In the genomic region with DNA sequence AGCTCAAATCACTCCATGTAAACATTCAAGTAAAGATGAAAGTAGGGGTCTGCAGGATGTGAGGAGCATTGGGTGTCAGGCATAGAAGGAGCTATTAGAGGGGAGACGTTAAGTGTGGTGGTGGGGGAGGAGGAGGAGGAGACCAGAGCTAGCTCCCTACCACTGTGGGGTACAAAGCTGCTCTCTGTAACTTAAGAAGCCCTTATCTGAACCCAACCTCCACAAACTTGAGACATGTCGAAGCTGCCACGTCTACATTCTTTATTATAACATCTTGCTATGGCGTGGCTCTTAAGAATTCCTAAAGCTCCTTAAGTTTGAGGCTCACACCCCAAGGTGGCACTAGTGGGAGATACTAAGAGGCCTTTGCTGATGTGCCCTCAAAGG, we compare ENCODE assay signal across 8 mouse cellular contexts. TPM values are rescaled to one million over a fixed set of nuclear protein-coding genes. Genes with fewer than 3 reads are reported as not detected.
DNase-seq lines count a peak whose midpoint lies in the region; ATAC-seq and TF ChIP-seq lines count a peak whose summit lies in the region.
"Had no signal": no experiment of that assay in that cellular context is flagged by ENCODE, and none has a peak within 500 bp of the region (broad histone marks: within the 10 kb centered on the region; RNA-seq: fewer than 3 reads in every experiment).

No protein-coding gene starts in this region.

- peaks cover 36% of the 10 kb centered on the region for H3K4me1 ChIP-seq in hindbrain, embryonic 12.5 days
- H3K4me1 ChIP-seq in hindbrain, embryonic 14.5 days (replicated peaks; ENCODE audit: control insufficient read depth, insufficient read depth, low read length) = peaks cover 13% of the 10 kb centered on the region
- peaks cover 12 to 23% of the 10 kb centered on the region in 2 experiments for H3K4me1 ChIP-seq in MEL (ENCODE audit: control insufficient read depth in 1 of 2, insufficient read depth in 2 of 2, low read length in 2 of 2)
- H3K4me1 ChIP-seq in limb, embryonic 12.5 days (replicated peaks) = peaks cover 50% of the 10 kb centered on the region
- no peaks in the 10 kb centered on the region for H3K4me1 ChIP-seq in forebrain, postnatal 0 days (ENCODE audit: insufficient read depth)

- no peak for TF ChIP-seq EP300 in MEL (IDR thresholded peaks at IDR 0.05; ENCODE audit: low read depth in 1 of 2, low read length in 2 of 2)

- H3K9me3 ChIP-seq in hindbrain, embryonic 12.5 days (replicated peaks) = no peaks in the 10 kb centered on the region
- H3K9me3 ChIP-seq in hindbrain, embryonic 14.5 days (ENCODE audit: control insufficient read depth, low read length) = no peaks in the 10 kb centered on the region
- H3K9me3 ChIP-seq in MEL (replicated peaks; ENCODE audit: insufficient read depth, low read length) = no peaks in the 10 kb centered on the region
- H3K9me3 ChIP-seq in limb, embryonic 12.5 days = no peaks in the 10 kb centered on the region
- H3K9me3 ChIP-seq in forebrain, postnatal 0 days (ENCODE audit: low read length) = no peaks in the 10 kb centered on the region

- intact Hi-C loops in left cerebral cortex, postnatal 10 days (cut with DNase I) = no loop called here

- DNase-seq in hindbrain, embryonic 14.5 days (ENCODE audit: low spot score) = no peak
- peak; percentile 21 for DNase-seq in 3T3-L1 (ENCODE audit: low read depth, low spot score)
- DNase-seq in MEL (ENCODE audit: low read depth, low spot score) = peak; percentile 25
- DNase-seq in left cerebral cortex, postnatal 10 days (ENCODE audit: extremely low spot score in 1 of 2, low spot score in 2 of 2) = no peak
- no peak for DNase-seq in forebrain, postnatal 0 days
- DNase-seq: kidney, postnatal 25 days had no signal

- no peak overlapping the region for H3K4me3 ChIP-seq in hindbrain, embryonic 12.5 days
- H3K4me3 ChIP-seq in hindbrain, embryonic 14.5 days (replicated peaks; ENCODE audit: low read length) = no peak overlapping the region
- H3K4me3 ChIP-seq in MEL (ENCODE audit: control insufficient read depth in 1 of 2, insufficient read depth in 1 of 2, low read depth in 2 of 2, low read length in 2 of 2) = no peak overlapping the region
- H3K4me3 ChIP-seq in limb, embryonic 12.5 days (replicated peaks) = no peak overlapping the region
- no peak overlapping the region for H3K4me3 ChIP-seq in forebrain, postnatal 0 days (ENCODE audit: low read depth, low read length)

- no peak for TF ChIP-seq RAD21 in MEL (IDR thresholded peaks at IDR 0.05; ENCODE audit: low read depth, low read length)

- WGBS in hindbrain, embryonic 12.5 days = 29% methylated on average over 4 of the region's 4 CpGs
- 52% methylated on average over 4 of the region's 4 CpGs for WGBS in hindbrain, embryonic 14.5 days
- WGBS in limb, embryonic 12.5 days = 12% methylated on average over 4 of the region's 4 CpGs
- WGBS in forebrain, postnatal 0 days = 53% methylated on average over 4 of the region's 4 CpGs

- no peaks in the 10 kb centered on the region for H3K79me2 ChIP-seq in MEL (ENCODE audit: control insufficient read depth, insufficient read depth, low read length, poor library complexity)

- no peak overlapping the region for H3K4me2 ChIP-seq in hindbrain, embryonic 12.5 days (replicated peaks)
- no peak overlapping the region for H3K4me2 ChIP-seq in hindbrain, embryonic 14.5 days (replicated peaks)
- 0 out of 2 replicates have a peak overlapping the region, but pooled peaks have one; percentile 8 for H3K4me2 ChIP-seq in limb, embryonic 12.5 days
- no peak overlapping the region for H3K4me2 ChIP-seq in forebrain, postnatal 0 days (ENCODE audit: low read depth)

- H3K9ac ChIP-seq in hindbrain, embryonic 12.5 days = no peak overlapping the region
- no peak overlapping the region for H3K9ac ChIP-seq in hindbrain, embryonic 14.5 days
- H3K9ac ChIP-seq in MEL (ENCODE audit: control insufficient read depth, low read depth, low read length, poor library complexity, severe bottlenecking) = no peak overlapping the region
- no peak overlapping the region for H3K9ac ChIP-seq in limb, embryonic 12.5 days (replicated peaks)
- no peak overlapping the region for H3K9ac ChIP-seq in forebrain, postnatal 0 days

- H3K27ac ChIP-seq in hindbrain, embryonic 12.5 days = peak overlapping the region; percentile 77
- no peak overlapping the region for H3K27ac ChIP-seq in hindbrain, embryonic 14.5 days
- no peak overlapping the region for H3K27ac ChIP-seq in MEL (ENCODE audit: control insufficient read depth, low read depth, low read length)
- peak overlapping the region; percentile 95 for H3K27ac ChIP-seq in limb, embryonic 12.5 days
- no peak overlapping the region for H3K27ac ChIP-seq in forebrain, postnatal 0 days (ENCODE audit: low read depth, low read length)

- no peak for TF ChIP-seq CTCF in MEL (IDR thresholded peaks at IDR 0.05 in 2 of 3, conservative IDR thresholded peaks at IDR 0.05 in 1 of 3; ENCODE audit: control insufficient read depth in 1 of 3, insufficient read depth in 1 of 3, low read depth in 2 of 3, low read length in 3 of 3, poor library complexity in 1 of 3, severe bottlenecking in 1 of 3)
- no peak for TF ChIP-seq CTCF in forebrain, postnatal 0 days (IDR thresholded peaks at IDR 0.05; ENCODE audit: low read depth)

- H3K36me3 ChIP-seq in hindbrain, embryonic 12.5 days = no peaks in the 10 kb centered on the region
- no peaks in the 10 kb centered on the region for H3K36me3 ChIP-seq in hindbrain, embryonic 14.5 days (replicated peaks; ENCODE audit: control insufficient read depth, insufficient read depth)
- peaks cover 0 to 23% of the 10 kb centered on the region in 2 experiments; a peak in 2 of 4 replicates for H3K36me3 ChIP-seq in MEL (ENCODE audit: control insufficient read depth in 1 of 2, insufficient read depth in 2 of 2, low read length in 2 of 2)
- no peaks in the 10 kb centered on the region for H3K36me3 ChIP-seq in limb, embryonic 12.5 days
- no peaks in the 10 kb centered on the region for H3K36me3 ChIP-seq in forebrain, postnatal 0 days (ENCODE audit: insufficient read depth)

- no peak for ATAC-seq in hindbrain, embryonic 12.5 days (ENCODE audit: low FRiP score)
- no peak for ATAC-seq in hindbrain, embryonic 14.5 days (ENCODE audit: low FRiP score)
- ATAC-seq in limb, embryonic 12.5 days (ENCODE audit: insufficient number of reproducible peaks, insufficient read depth, low FRiP score, low TSS enrichment, low read depth) = no peak
- ATAC-seq in forebrain, postnatal 0 days = no peak

- no peak for TF ChIP-seq POLR2A in MEL (IDR thresholded peaks at IDR 0.05; ENCODE audit: control insufficient read depth in 1 of 2, insufficient read depth in 1 of 2, low read depth in 1 of 2, low read length in 2 of 2, poor library complexity in 1 of 2)

- no peaks in the 10 kb centered on the region for H3K27me3 ChIP-seq in hindbrain, embryonic 12.5 days
- no peaks in the 10 kb centered on the region for H3K27me3 ChIP-seq in hindbrain, embryonic 14.5 days (ENCODE audit: control insufficient read depth, insufficient read depth, low read length)
- peaks cover 0 to 4% of the 10 kb centered on the region in 2 experiments; a peak in 3 of 4 replicates for H3K27me3 ChIP-seq in MEL (ENCODE audit: control insufficient read depth in 1 of 2, insufficient read depth in 2 of 2, low read length in 2 of 2)
- no peaks in the 10 kb centered on the region for H3K27me3 ChIP-seq in limb, embryonic 12.5 days
- H3K27me3 ChIP-seq in forebrain, postnatal 0 days (ENCODE audit: insufficient read depth, low read length) = no peaks in the 10 kb centered on the region

TF ChIP-seq in MEL, 35 proteins besides CTCF, POLR2A, EP300 and RAD21:
- TF ChIP-seq E2F4 (IDR thresholded peaks at IDR 0.05; ENCODE audit: borderline replicate concordance, low read depth, low read length) (no peak), ZMIZ1 (IDR thresholded peaks at IDR 0.05; ENCODE audit: low read depth, low read length) (no peak), ETS1 (IDR thresholded peaks at IDR 0.05; ENCODE audit: low read depth, low read length) (no peak), POLR2AphosphoS5 (IDR thresholded peaks at IDR 0.05; ENCODE audit: borderline replicate concordance, low read depth, low read length) (no peak), RCOR1 (IDR thresholded peaks at IDR 0.05; ENCODE audit: low read depth, low read length) (no peak), POLR2AphosphoS2 (IDR thresholded peaks at IDR 0.05; ENCODE audit: low read length) (no peak)

RNA-seq across cellular contexts. Expression of gene Ddc, which starts 20.1 kb away (rescaled TPM):
- 8.3 and 12.4 TPM in 2 replicates for polyA plus RNA-seq in hindbrain, embryonic 12.5 days (2016; fragmentation: Nextera tagmentation; extraction: Ambion mirVana)
- polyA plus RNA-seq in hindbrain, embryonic 14.5 days (2014; fragmentation: Nextera tagmentation; extraction: Ambion mirVana) = 7.0 and 9.3 TPM in 2 replicates
- total RNA-seq in MEL (2012; rRNA removed) = 0.08 TPM in 1 of 2 replicates, not detected in the other
- under 1 TPM in 1 of 2 experiments, not detected in 1; 0.07 TPM for polyA plus RNA-seq in MEL (2012; ENCODE audit: insufficient read depth in 1 of 2, insufficient read length in 2 of 2, low read depth in 1 of 2, low replicate concordance in 2 of 2, missing spikeins in 1 of 2)
- 11.9 and 13.0 TPM in 2 replicates for polyA plus RNA-seq in limb, embryonic 12.5 days (2016; fragmentation: Nextera tagmentation; extraction: Ambion mirVana)
- total RNA-seq in left cerebral cortex, postnatal 10 days (2021) = 1 to 10 TPM; 4.5 to 5.2 TPM
- total RNA-seq in forebrain, postnatal 0 days (2014; rRNA removed) = 7.2 and 13.6 TPM in 2 replicates
- 5.6 and 8.6 TPM in 2 replicates for polyA plus RNA-seq in forebrain, postnatal 0 days (2015; fragmentation: Nextera tagmentation; extraction: Ambion mirVana)

Comparison
In these comparisons a context has a peak if more than half of its experiments do, and no peak if none do; other contexts are left out.
1. H3K27ac ChIP-seq: peak in hindbrain, embryonic 12.5 days (single experiment) and limb, embryonic 12.5 days (single experiment); none in hindbrain, embryonic 14.5 days (single experiment), MEL (single experiment) and forebrain, postnatal 0 days (single experiment).
2. DNase-seq: peak in 3T3-L1 (single experiment) and MEL (single experiment); none in hindbrain, embryonic 14.5 days (single experiment), left cerebral cortex, postnatal 10 days (0 of 2) and forebrain, postnatal 0 days (single experiment).